Mouse (Mus musculus) heart, postnatal 10 days (tissue): ENCODE data around the gene Ruvbl2. TPM values are rescaled to one million over a fixed set of nuclear protein-coding genes. Genes with fewer than 3 reads are reported as not detected.
"Not testable (repeated sequence)": the region's sequence is repeated elsewhere in the genome, so short reads cannot be mapped to it uniquely, and the experiment has no call there.

ENCODE experiments used
- DNase-seq, 2 experiments: peaks; one replicate each; pipeline ENCODE4 v3.0.0; 2021
- intact Hi-C: fragments of 180-260 bp; cut with DNase I; formaldehyde crosslinking; loops from one replicate; pipeline ENCODE4 v1.15.1; 2025
- total RNA-seq, 2 experiments: library from RNA; stranded (reverse); gene quantifications; 2 replicates each; pipeline ENCODE4 v1.2.3; 2021

The Ruvbl2 gene
- total RNA-seq, result 10 to 100 TPM; 30.4 to 30.7 TPM

DNA sequence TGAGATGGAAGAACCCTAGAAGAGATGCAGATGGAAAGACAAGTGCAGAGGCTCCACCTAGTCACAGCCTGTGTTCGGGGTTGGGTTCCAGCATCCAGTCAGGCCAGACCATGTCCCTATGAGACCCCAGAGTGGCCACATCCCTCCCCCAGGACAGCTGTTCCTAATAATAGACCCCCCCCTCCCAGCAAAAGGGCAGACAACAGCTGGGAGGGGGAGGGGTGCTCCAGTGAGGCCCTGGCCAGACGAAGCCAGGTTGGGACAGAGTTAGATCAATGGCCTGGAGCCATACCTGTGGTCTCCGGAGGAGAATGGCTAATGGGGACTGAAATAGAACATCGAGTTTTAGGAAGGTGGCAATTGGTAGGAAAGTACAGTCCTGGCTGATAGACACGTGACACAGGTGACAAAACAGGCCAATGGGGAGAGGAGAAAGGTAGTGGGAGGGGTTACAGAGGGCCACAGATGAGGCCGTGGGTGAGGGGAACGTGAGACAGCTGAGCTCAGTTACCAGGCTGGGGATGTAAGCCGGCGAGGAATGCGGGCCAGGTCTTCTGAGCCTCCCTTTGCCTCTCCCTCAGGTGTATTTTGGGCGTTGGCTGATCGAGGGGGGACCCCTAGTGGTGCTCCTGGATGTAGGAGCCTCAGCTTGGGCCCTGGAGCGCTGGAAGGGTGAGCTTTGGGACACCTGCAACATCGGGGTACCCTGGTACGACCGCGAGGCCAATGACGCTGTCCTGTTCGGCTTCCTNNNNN, at the start of gene Ruvbl2:
TSS of gene Ruvbl2 (minus strand) at position 576 of the 756 bp plus-strand sequence.
- DNase-seq, result no peak
- intact Hi-C loops, result no loop called here

DNA sequence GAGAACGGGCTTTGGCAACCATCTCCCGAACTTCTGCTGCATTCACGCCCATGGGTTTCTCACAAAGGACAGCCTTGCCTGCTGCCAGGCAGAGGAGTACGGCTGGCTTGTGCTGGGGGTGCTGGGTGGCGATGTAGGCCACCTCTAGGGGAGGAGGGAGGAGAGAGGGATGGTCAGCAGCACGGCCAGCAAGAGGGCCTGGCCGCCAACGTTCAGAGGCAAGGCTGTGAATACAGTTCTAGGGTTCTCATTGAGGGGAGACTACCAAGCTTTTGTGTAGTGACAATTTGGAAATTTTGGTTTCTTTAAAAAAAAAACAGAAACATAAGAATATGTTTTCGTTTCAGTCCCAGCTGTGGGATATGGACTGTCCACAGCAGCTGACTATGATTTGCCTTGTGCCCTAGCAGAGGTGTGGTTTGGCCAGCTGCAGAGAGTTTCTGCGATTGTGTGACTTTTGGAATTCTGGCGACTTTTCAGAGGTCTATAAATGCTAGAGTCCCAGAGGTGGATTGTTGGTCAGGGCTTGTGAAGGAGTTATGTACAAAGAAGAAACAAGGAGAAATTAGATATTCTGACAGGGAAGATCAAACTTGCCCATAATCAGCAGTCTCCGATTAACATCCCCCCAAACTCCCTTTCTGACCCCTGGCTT, 49.0 kb upstream of the Ruvbl2 start, which contains the start of gene Gm45808:
TSS of gene Gm45808 (minus strand) at position 51 of the 655 bp plus-strand sequence.
- intact Hi-C loops, result no loop called here
- DNase-seq, result no peak

DNA sequence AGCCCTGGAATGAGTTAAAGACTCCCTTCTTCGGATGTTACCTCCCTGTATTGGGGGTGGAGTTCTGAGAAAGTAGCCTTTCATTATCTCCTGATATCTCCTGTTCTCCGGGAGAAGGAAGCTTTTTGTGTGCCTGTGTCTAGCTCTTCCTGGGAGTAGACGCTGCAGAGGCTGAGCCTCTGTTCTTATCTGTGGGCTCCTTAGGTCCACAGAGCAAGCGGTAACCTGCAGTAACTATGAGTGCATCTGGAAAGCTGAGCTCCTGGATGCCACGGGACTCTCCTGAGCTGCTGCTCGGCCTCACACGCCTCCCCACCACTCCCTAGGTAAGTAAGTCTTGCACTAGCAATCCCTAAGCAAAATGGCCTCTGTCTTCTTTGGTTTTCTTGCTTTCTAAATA, 48.3 kb upstream of the Ruvbl2 start:
- DNase-seq, result no peak
- intact Hi-C loops, result no loop called here

DNA sequence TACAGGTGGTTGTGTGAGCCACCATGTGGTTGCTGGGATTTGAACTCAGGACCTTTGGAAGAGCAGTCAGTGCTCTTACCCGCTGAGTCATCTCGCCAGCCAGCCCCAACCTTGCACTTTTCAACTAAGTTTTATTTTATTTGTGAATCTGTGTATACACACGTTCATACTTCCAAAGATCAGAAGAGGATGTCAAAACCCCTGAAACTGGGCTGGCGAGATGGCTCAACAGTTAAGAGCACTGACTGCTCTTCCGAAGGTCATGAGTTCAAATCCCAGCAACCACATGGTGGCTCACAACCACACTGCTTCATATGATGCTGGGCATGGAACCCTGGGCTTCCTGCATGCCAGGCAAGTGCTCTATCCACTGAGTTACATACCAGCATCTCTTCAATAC, 47.1 kb upstream of the Ruvbl2 start:
- DNase-seq, intact Hi-C loops: not testable (repeated sequence)

DNA sequence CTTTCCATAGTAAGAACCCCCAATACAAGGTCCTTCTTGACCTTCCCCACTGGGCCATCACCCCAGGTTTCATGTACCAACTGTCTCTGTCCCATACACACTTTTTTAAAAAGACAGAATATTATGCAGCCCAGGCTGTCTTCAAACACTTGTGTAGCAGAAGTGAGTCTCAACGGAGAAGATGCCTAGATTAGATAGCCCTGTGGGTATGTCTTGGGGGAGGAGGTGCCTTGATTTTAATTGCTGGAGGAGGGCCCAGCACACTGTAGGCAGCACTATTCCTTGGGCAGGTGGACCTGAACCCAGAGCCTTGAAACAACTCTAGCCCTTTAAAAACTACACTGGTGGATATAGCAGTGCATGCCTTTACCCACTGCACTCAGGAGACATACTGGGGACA, 44.3 kb upstream of the Ruvbl2 start:
- intact Hi-C loops, result no loop called here

DNA sequence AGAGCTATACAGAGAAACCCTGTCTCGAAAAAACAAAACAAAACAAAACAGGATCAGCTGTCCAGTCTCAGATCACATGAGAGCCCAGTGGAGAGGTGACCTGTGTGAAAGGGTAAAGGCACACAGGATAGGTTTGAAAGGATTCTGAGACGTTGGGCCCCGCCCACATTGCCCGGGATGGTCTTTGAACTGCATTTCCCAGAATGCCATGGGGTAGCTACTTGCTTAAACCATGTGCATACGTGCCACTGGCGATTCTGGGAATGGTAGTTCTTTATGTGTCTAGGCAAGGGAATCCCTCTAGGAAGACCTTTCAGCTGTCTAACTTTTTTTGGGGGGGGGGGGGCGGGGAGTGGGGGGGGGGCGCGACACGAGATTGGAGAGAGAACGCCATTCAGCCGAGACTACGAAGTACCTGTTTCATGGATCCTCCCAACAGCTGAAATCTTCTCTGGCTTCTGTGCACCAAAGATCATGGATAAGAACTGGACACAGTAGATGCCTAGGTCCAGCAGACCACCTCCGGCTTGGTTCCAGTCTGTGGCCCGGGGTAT, 43.6 kb upstream of the Ruvbl2 start, which contains the start of gene Tulp2:
TSS of gene Tulp2 (plus strand) at position 504 of the 554 bp plus-strand sequence.
- DNase-seq, result peak; percentile 66 to 77
- intact Hi-C loops, result no loop called here

More for the DNA sequence above, 44.3 kb upstream of the Ruvbl2 start:
- no peak for DNase-seq

DNA sequence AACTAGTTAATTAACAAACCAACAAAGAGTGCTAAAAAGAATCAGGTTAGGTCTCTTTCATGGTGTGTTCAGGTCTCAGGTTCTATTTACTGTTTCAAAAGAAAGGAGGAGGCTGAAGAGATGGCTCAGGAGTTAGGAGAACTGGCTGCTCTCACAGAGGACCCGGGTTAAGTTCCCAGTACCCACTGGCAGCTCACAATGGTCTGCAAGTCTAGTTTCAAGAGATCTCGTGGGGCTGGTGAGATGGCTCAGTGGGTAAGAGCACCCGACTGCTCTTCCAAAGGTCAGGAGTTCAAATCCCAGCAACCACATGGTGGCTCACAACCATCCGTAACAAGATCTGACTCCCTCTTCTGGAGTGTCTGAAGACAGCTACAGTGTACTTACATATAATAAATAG, 42.4 kb upstream of the Ruvbl2 start:
- intact Hi-C loops, DNase-seq: not testable (repeated sequence)

DNA sequence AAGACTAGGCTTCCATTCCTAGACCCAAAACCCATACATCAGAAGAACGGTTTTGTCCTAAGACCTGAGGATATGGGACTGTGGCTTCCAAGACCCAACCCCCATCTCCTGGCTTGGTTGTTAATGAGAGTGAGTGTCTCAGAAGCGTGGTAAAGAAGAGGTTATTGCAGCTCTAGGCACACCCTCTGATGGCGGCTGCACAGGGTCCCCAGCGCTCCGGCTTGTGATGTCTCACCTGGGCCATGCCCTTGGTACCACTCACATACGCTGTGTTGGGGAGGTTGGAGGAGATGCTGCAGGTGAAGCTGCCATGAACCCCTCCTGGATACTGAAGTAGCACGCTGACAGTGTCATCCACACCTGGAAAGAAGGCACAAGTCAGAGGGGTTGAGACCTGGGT, 40.9 kb upstream of the Ruvbl2 start:
- intact Hi-C loops, result no loop called here
- no peak for DNase-seq

DNA sequence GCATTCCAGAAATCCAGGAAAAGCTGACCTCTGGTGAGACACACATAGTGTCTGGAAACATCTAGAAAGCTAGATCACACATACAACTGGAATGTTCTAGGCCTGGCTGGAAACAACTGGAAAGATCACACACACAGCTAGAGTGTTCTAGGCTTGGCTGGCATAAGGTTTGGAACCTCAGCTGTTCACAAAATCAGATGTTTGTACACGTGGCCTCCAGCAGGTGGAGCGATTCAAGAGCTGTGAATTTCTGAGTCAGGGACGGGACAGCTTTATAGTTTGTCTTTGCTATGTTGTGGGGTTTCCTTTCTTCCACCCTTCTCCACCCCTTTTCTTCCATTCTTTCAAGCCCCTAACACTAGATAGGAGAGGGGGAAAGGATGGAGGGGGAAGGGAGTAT, 39.1 kb upstream of the Ruvbl2 start:
- DNase-seq, result peak; percentile 76 to 82
- intact Hi-C loops, result loop anchor here (2.0 kb wide), 2 partner anchors 46 to 84 kb away; no protein-coding TSS in a partner anchor

DNA sequence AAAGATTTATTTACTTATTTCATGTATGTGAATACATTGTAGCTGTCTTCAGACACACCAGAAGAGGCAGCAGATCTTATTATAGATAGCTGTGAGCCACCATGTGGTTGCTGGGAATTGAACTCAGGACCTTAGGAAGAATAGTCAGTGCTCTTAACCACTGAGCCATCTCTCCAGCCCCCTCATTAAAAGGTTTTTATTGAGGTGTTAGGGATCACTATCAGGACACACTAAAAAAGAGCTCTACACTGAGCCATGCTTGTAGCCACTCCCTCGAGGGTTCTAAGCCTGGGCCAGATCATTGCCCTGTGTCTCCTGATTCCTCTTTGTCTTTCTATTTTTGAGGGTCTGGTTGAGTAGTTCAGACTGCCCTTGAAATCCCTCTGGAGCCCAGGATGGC, 38.6 kb upstream of the Ruvbl2 start:
- no peak for DNase-seq
- intact Hi-C loops, result loop anchor here (2.0 kb wide), 2 partner anchors 46 to 84 kb away; no protein-coding TSS in a partner anchor

DNA sequence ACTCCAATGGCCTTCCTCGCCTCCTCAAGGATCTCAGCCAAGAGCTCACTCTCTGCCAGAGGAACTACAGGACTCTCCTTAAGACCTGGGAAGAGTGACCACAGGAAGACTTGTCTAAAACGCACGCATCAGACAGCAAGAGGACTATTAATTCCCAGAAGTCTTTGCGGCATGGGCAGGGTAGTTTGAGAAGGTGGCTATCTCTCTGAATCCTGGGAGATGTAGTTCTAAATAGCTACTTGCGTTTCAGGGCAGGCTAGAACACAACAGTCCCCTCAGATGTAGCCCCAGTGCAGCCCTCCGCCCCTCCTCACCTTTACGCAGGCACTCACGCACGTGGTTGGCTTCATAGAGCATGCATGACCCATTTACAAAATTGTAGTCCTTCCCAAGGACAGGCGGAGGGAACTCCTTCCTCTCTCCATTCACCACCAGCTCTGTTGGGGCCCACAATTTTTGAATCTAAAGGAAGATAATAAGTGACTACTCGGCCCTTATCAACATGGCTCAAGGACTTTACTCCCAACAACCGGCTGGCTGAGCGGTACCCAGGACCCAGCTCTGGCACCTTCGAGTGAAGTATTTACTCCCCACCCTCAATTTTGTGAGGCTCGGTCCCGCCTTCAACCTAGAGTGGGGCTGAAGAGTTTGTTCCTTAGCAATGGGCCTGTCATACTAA, 37.5 kb upstream of the Ruvbl2 start:
- peak in 1 of 2 experiments; percentile 49 for DNase-seq
- intact Hi-C loops, result no loop called here

DNA sequence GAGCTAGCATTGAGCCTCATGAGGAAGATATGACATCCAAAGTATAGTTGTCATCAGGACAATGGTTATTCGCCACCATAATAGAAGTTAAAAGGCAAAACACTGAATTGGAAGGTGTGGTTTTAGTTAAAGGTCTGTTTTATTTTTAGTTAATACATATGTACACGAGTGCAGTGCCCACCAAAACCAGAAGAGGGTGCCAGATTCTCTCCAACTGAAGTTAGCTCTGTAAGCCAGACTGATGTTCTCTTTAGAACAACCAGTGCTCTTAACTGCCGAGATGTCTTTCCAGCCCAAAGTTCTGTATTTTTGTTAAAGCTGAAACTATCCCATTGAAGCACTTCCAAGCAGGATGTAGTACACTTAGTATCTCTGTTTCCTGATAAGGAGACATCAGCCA, 33.0 kb upstream of the Ruvbl2 start:
- DNase-seq, result peak; percentile 75 to 85
- intact Hi-C loops, result loop anchor here (1.0 kb wide), 1 partner anchor 91 kb away; no protein-coding TSS in a partner anchor

DNA sequence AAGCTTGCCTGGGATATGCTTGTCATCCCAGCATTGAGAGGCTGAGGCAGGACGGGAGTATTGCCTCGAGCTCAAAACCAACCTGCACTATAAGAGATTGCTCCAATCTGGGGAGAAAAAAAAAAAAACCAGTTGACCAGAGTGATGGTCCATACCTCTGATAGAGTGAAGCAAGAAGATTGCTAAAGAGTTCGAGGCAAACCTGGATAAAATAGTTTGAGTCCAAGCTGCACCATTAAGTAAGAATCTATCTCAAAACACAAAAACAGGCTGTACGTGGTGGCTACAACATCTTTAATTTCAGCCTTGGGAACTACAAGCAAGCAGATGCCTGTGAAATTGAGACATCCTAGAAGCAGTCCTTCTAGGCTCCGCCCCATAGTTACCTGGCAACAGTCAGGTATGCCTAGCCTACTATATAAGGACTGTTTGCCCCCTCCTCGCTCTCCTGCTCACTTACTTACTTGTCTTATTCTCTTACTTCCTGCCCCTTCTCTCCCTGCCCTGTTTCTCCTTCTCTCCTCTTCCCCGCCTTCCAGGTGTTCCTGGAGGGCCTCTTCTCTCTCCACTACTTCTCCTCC, 29.3 kb upstream of the Ruvbl2 start:
- intact Hi-C loops, result loop anchor here (2.0 kb wide), 1 partner anchor 56 kb away; no protein-coding TSS in a partner anchor
- DNase-seq, result no peak

DNA sequence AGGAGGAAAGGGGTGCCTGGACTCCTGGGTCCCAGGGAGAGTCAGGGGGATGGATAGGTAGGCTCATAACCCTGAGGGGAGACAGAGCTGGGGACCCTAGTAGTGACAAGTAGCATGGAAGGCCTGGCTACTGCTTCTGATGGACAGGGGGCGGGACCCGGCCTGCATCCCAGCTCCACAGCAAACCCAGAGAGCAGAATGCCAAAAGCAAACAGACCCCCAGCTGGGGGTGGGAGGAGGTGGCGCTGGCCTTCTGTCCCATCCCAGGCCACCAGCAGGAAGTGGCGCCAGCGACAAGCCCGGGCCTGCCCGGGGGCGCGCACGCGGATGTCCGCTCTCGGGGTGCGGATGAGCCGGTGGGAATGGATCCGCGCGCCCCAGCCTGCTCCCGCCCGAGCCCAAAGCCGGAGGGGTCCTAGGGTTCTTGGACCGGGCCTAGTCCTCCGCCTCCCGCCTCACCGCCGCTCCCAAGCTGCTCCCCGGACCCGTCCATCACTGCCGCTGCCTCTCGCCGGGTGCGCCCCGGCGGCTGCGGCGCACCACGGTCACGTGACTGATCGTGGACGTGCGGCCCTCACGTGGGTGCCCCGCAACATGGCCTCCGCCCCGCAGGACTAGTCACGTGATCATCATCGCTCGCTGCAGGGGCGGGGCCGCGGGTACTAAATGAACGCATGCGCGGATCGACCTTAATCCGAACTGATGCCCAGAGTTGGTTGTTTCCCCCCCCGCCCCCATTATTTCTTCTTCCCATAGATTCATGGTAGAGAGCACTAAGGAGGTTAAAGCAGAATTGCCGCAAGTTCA, 28.6 kb upstream of the Ruvbl2 start, which contains the start of gene Bax:
TSS of gene Bax (minus strand) at position 616 of the 807 bp plus-strand sequence.
- intact Hi-C loops, result loop anchor here (2.0 kb wide), 1 partner anchor 56 kb away; no protein-coding TSS in a partner anchor
- DNase-seq, result peak; percentile 96 to 97

DNA sequence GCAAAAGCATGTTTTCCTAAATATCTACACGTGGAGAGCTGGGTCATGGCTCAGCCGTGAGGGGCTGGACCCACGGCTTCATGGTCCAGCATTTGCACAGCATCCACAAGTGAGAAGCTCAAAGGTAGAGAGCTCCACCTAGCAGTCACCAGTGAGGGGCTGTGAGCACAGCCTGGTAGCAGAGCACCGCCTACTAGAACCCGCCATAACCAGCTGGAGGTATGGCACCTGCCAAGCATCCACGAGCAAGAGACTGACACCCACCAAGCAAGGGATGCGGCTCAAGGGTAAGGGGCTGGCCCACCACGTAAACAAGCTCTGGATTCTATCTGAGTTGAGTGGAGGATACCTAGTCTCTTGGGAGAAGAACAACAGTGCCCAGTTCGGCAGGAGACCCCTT, 27.7 kb upstream of the Ruvbl2 start:
- intact Hi-C loops, result no loop called here

DNA sequence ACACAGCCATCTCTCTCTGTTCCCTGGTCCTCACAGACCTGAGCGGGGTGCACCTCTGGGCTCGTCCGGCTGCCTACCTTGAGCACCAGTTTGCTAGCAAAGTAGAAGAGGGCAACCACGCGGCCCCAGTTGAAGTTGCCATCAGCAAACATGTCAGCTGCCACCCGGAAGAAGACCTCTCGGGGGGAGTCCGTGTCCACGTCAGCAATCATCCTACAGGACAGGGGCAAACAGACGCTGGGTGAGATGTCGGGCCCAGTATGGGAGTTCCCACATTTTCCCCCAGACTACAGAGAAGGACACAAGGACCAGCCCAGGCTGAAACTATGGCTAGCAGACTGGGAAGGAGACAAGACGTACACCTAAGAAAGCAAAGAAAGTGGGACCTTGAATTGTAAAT, 27.2 kb upstream of the Ruvbl2 start:
- no peak for DNase-seq
- intact Hi-C loops, result no loop called here

More for the DNA sequence above, 27.7 kb upstream of the Ruvbl2 start:
- DNase-seq, result no peak

DNA sequence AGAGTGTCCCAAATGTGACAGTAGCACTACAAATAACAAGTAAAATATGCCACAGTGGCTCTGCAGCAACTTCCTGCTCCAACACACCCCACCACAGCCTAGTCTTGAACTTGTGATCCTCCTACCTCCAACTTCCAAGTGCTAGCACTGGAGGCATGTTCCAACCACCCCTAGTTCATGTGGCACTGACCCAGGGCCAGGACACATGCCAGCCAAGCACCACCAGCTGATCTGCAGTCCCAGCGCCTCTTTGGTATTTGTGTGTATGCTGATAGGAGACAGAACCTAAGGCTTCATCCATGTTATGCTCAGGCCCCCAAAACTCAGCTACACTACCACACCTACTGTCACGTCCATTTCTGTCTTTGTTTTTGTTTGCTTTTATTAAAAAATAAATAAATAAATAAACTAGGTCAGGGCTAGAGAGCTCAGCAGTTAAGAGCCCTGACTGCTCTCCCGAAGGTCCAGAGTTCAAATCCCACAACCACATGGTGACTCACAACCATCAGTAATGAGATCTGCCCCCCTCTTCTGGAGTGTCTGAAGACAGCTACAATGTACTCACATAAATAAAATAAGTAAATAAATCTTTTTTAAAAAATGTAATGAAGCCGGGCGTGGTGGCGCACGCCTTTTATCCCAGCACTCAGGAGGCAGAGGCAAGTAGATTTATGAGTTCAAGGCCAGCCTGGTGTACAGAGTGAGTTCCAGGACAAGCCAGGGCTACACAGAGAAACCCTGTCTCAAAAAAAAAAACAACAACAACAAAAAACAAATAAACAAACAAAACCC, 26.3 kb upstream of the Ruvbl2 start:
- intact Hi-C loops, result no loop called here

DNA sequence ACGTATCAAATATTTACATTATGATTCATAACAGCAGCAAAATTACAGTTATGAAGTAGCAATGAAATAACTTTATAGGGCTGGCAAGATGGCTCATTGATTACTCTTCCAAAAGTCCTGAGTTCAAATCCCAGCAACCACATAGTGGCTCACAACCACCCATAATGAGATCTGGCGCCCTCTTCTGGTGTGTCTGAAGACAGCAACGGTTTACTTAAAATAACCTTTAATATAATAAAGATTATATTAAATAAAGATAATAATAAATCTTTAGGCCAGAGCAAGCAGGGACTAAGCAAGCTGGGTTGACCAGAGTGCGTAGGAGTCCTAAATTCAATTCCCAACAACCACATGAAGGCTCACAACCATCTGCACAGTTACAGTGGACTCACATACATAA, 25.0 kb upstream of the Ruvbl2 start:
- DNase-seq, intact Hi-C loops: not testable (repeated sequence)

More for the DNA sequence above, 26.3 kb upstream of the Ruvbl2 start:
- no peak for DNase-seq

DNA sequence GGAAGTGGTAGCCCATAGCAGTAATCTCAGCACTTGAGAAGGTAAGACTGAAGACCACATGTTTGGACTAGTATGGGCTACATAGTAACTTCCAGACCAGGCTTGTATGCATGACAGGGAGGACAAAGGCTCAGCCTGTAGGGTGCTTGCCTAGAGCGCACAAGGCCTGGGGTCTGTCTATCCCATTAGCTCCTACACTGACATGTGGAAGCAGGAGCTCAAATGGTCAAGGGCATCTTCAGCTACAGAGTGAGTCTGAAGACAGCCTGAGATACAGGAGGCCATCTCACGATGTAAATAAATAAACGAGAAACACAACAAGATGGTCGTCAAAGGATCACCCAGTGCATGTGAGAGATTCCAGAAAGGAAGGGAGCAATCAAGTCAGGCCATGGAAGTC, 24.4 kb upstream of the Ruvbl2 start:
- intact Hi-C loops, result no loop called here
- DNase-seq, result no peak
